Mouse (Mus musculus): ENCODE measurements around the gene Ercc6l2. TPM values are rescaled to one million over a fixed set of nuclear protein-coding genes. Genes with fewer than 3 reads are reported as not detected.

Gene Ercc6l2
- polyA plus RNA-seq, 1 experiment, result 6.2 TPM

- TF ChIP-seq CTCF (IDR thresholded peaks at IDR 0.05; ENCODE audit: borderline replicate concordance, control insufficient read depth, extremely low read depth, insufficient read depth, low read length, poor library complexity) (no peak), POLR2A (IDR thresholded peaks at IDR 0.05; ENCODE audit: control insufficient read depth, extremely low read depth, insufficient read depth, low read length, poor library complexity) (no peak)
- H3K27ac ChIP-seq (ENCODE audit: control insufficient read depth, insufficient read depth, low read length), result no peak overlapping the region
Measured at GRCm38 (mm10) chr13:63927326-63927725, 112.3 kb downstream of the Ercc6l2 start.

GRCm38 (mm10) chr13:63929351-63929750 lies 114.3 kb downstream of the Ercc6l2 start:
- no peak for DNase-seq
- TF ChIP-seq CTCF (IDR thresholded peaks at IDR 0.05; ENCODE audit: borderline replicate concordance, control insufficient read depth, extremely low read depth, insufficient read depth, low read length, poor library complexity) (no peak), POLR2A (IDR thresholded peaks at IDR 0.05; ENCODE audit: control insufficient read depth, extremely low read depth, insufficient read depth, low read length, poor library complexity) (no peak)
- WGBS, result 92% methylated on average over 1 of the region's 1 CpGs
- Histone ChIP-seq H3K4me3 (ENCODE audit: control insufficient read depth, insufficient read depth, low read length) (no peak overlapping the region), H3K27ac (ENCODE audit: control insufficient read depth, insufficient read depth, low read length) (no peak overlapping the region), H3K4me1 (replicated peaks; ENCODE audit: control insufficient read depth, insufficient read depth, low read length) (no peaks in the 10 kb centered on the region), H3K27me3 (ENCODE audit: control insufficient read depth, insufficient read depth, low read length) (no peaks in the 10 kb centered on the region), H3K36me3 (ENCODE audit: control insufficient read depth, insufficient read depth, low read length) (no peaks in the 10 kb centered on the region)

More at GRCm38 (mm10) chr13:63927326-63927725, 112.3 kb downstream of the Ercc6l2 start:
- no peak for DNase-seq
- WGBS, result 97% methylated on average over 4 of the region's 4 CpGs
- no peak overlapping the region for H3K4me3 ChIP-seq (ENCODE audit: control insufficient read depth, insufficient read depth, low read length)
- H3K27me3 ChIP-seq (ENCODE audit: control insufficient read depth, insufficient read depth, low read length), result no peaks in the 10 kb centered on the region
- H3K4me1 ChIP-seq (replicated peaks; ENCODE audit: control insufficient read depth, insufficient read depth, low read length), result no peaks in the 10 kb centered on the region
- no peaks in the 10 kb centered on the region for H3K36me3 ChIP-seq (ENCODE audit: control insufficient read depth, insufficient read depth, low read length)

GRCm38 (mm10) chr13:63929917-63930515 lies 115.0 kb downstream of the Ercc6l2 start:
- Histone ChIP-seq H3K4me3 (ENCODE audit: control insufficient read depth, insufficient read depth, low read length) (no peak overlapping the region), H3K27me3 (ENCODE audit: control insufficient read depth, insufficient read depth, low read length) (no peaks in the 10 kb centered on the region), H3K27ac (ENCODE audit: control insufficient read depth, insufficient read depth, low read length) (no peak overlapping the region), H3K4me1 (replicated peaks; ENCODE audit: control insufficient read depth, insufficient read depth, low read length) (no peaks in the 10 kb centered on the region), H3K36me3 (ENCODE audit: control insufficient read depth, insufficient read depth, low read length) (no peaks in the 10 kb centered on the region)
- WGBS, result 87% methylated on average over 5 of the region's 5 CpGs
- no peak for DNase-seq
- TF ChIP-seq POLR2A (IDR thresholded peaks at IDR 0.05; ENCODE audit: control insufficient read depth, extremely low read depth, insufficient read depth, low read length, poor library complexity) (no peak), CTCF (IDR thresholded peaks at IDR 0.05; ENCODE audit: borderline replicate concordance, control insufficient read depth, extremely low read depth, insufficient read depth, low read length, poor library complexity) (no peak)

GRCm38 (mm10) chr13:63930525-63930924 lies 115.5 kb downstream of the Ercc6l2 start:
- Histone ChIP-seq H3K36me3 (ENCODE audit: control insufficient read depth, insufficient read depth, low read length) (no peaks in the 10 kb centered on the region), H3K4me1 (replicated peaks; ENCODE audit: control insufficient read depth, insufficient read depth, low read length) (no peaks in the 10 kb centered on the region), H3K27me3 (ENCODE audit: control insufficient read depth, insufficient read depth, low read length) (no peaks in the 10 kb centered on the region), H3K27ac (ENCODE audit: control insufficient read depth, insufficient read depth, low read length) (no peak overlapping the region), H3K4me3 (ENCODE audit: control insufficient read depth, insufficient read depth, low read length) (no peak overlapping the region)
- DNase-seq, result no peak
- WGBS, result 93% methylated on average over 10 of the region's 10 CpGs
- TF ChIP-seq CTCF (IDR thresholded peaks at IDR 0.05; ENCODE audit: borderline replicate concordance, control insufficient read depth, extremely low read depth, insufficient read depth, low read length, poor library complexity), result no peak
- no peak for TF ChIP-seq POLR2A (IDR thresholded peaks at IDR 0.05; ENCODE audit: control insufficient read depth, extremely low read depth, insufficient read depth, low read length, poor library complexity)

- no peak for TF ChIP-seq POLR2A (IDR thresholded peaks at IDR 0.05; ENCODE audit: control insufficient read depth, extremely low read depth, insufficient read depth, low read length, poor library complexity)
- no peak for TF ChIP-seq CTCF (IDR thresholded peaks at IDR 0.05; ENCODE audit: borderline replicate concordance, control insufficient read depth, extremely low read depth, insufficient read depth, low read length, poor library complexity)
- Histone ChIP-seq H3K27ac (ENCODE audit: control insufficient read depth, insufficient read depth, low read length) (no peak overlapping the region), H3K4me3 (ENCODE audit: control insufficient read depth, insufficient read depth, low read length) (no peak overlapping the region), H3K4me1 (replicated peaks; ENCODE audit: control insufficient read depth, insufficient read depth, low read length) (no peaks in the 10 kb centered on the region), H3K27me3 (ENCODE audit: control insufficient read depth, insufficient read depth, low read length) (no peaks in the 10 kb centered on the region), H3K36me3 (ENCODE audit: control insufficient read depth, insufficient read depth, low read length) (no peaks in the 10 kb centered on the region)
- no peak for DNase-seq
- WGBS, result 50% methylated on average over 9 of the region's 9 CpGs
Measured at GRCm38 (mm10) chr13:63936369-63936768, 121.3 kb downstream of the Ercc6l2 start.

- TF ChIP-seq CTCF (IDR thresholded peaks at IDR 0.05; ENCODE audit: borderline replicate concordance, control insufficient read depth, extremely low read depth, insufficient read depth, low read length, poor library complexity), result no peak
- TF ChIP-seq POLR2A (IDR thresholded peaks at IDR 0.05; ENCODE audit: control insufficient read depth, extremely low read depth, insufficient read depth, low read length, poor library complexity), result no peak
- Histone ChIP-seq H3K36me3 (ENCODE audit: control insufficient read depth, insufficient read depth, low read length) (no peaks in the 10 kb centered on the region), H3K4me3 (ENCODE audit: control insufficient read depth, insufficient read depth, low read length) (no peak overlapping the region), H3K27me3 (ENCODE audit: control insufficient read depth, insufficient read depth, low read length) (no peaks in the 10 kb centered on the region), H3K4me1 (replicated peaks; ENCODE audit: control insufficient read depth, insufficient read depth, low read length) (no peaks in the 10 kb centered on the region), H3K27ac (ENCODE audit: control insufficient read depth, insufficient read depth, low read length) (no peak overlapping the region)
- 90% methylated on average over 1 of the region's 1 CpGs for WGBS
- DNase-seq, result no peak
Measured at GRCm38 (mm10) chr13:63940257-63940656, 125.2 kb downstream of the Ercc6l2 start.

GRCm38 (mm10) chr13:63941170-63941569 lies 126.1 kb downstream of the Ercc6l2 start:
- Histone ChIP-seq H3K27me3 (ENCODE audit: control insufficient read depth, insufficient read depth, low read length) (no peaks in the 10 kb centered on the region), H3K4me3 (ENCODE audit: control insufficient read depth, insufficient read depth, low read length) (no peak overlapping the region), H3K27ac (ENCODE audit: control insufficient read depth, insufficient read depth, low read length) (no peak overlapping the region), H3K4me1 (replicated peaks; ENCODE audit: control insufficient read depth, insufficient read depth, low read length) (no peaks in the 10 kb centered on the region), H3K36me3 (ENCODE audit: control insufficient read depth, insufficient read depth, low read length) (no peaks in the 10 kb centered on the region)
- TF ChIP-seq CTCF (IDR thresholded peaks at IDR 0.05; ENCODE audit: borderline replicate concordance, control insufficient read depth, extremely low read depth, insufficient read depth, low read length, poor library complexity) (no peak), POLR2A (IDR thresholded peaks at IDR 0.05; ENCODE audit: control insufficient read depth, extremely low read depth, insufficient read depth, low read length, poor library complexity) (no peak)
- WGBS, result 81% methylated on average over 4 of the region's 4 CpGs
- no peak for DNase-seq
